Mouse (Mus musculus): ENCODE results near the gene Rasgef1a.

The Rasgef1a gene

GRCm38 (mm10) chr6:118072176-118072575, 60.9 kb downstream of the Rasgef1a start:
- no peak for DNase-seq (ENCODE audit: low spot score in 2 of 2)

DNA sequence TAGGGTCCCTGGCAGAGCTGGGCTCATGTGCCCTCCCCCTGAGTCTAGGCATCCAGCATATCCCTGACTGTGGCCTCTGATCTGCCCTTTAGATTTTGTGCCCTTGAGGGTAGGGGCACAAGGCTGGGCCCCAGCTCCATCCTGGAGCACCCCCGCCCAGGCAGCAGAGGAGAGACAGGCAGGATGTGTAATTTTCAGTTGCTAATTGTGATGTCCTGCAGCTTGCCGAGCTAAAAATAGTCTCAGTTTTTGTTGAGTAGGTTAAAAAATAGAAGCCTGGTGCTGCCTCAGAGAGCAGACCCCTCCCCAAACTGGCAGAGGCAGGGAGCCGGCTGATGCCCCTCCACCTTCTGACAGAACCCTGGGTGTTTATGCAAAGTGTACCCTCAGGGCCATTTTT, 62.9 kb downstream of the Rasgef1a start:
- DNase-seq (ENCODE audit: low spot score in 2 of 2): no peak

DNA sequence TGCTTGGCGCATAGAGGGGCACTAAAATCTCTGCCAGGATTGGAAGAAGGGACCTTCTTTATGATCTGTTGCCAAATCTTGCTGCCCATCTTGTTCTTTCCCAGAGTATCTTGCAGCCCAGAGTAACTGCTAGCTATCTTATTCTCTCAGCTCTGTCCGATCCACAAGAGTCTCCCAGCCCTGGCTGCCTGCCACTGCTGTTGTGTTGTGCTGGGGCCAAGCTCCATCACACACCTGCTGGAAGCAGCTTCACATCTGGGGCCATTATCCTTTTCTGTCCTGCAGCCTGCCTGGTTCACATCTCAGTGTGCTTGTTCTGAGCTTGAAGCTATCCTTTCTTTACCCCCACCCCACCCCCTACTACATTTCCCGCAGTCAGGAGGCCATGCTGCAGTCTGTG, 65.0 kb downstream of the Rasgef1a start:
- peak in 1 of 2 experiments; percentile 13 for DNase-seq (ENCODE audit: low spot score in 2 of 2)

DNA sequence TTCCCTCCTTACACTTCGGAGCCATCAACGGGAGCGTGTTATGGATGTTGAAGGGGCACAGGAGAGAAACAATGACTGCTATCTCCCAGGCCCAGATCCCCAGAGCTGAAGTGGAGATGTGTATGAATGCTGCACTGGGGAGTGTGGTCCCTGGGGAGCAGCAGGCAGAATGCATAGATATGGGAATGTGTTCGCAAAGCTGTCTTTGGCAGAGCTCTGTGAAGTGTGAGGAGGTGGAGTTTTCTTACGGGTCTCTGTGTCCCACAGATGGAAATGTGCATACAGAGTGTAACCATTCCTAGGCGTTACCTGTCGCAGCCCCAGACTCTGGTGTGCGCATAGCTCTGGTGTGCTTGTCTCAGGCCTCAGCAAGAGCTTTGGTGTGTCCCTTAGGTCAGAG, 65.5 kb downstream of the Rasgef1a start:
- DNase-seq (ENCODE audit: low spot score in 2 of 2): peak in 1 of 2 experiments; percentile 5

- DNase-seq (ENCODE audit: low spot score in 2 of 2): peak in 1 of 2 experiments; percentile 5
Observed at GRCm38 (mm10) chr6:118077421-118077820, 66.2 kb downstream of the Rasgef1a start.

DNA sequence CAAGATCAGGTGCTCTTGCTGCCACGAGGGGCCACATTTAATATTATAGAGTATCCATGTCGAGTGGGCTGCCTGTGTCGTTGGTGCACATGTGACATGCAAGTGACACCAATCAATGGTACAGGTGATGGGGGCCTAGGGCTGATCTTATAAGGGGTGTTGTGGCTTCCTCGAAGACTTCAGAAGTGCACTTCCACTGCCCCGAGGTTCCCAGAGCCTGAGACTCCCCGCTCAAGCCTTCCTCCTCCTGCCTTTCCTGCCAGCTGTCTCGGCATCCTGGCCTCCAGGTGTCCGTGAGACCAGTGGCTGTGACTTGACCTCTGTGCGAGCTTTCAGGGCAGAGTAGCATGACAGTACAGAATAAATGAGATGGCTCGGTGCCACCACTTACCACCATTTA, 67.5 kb downstream of the Rasgef1a start:
- DNase-seq (ENCODE audit: low spot score in 2 of 2): no peak

DNA sequence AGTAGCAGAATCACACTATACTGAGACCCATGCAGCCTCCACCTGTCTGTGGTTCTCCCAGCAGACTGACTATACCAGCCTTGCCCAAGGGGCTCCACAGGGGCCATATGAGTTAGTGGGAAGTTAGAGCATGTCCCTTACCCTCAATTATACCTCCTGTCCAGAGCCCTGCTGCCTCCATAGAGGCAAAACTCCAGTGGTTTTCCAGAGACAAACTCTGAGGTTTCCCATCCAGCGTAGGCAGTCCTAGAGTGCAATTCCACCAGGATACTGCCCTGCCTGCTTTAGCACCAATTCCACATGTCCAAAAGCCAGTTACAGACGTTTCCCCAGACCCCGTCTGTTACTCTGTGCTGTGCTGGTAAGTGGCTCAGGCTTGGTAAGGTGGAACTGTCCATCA, 68.1 kb downstream of the Rasgef1a start:
- no peak for DNase-seq (ENCODE audit: low spot score in 2 of 2)

- DNase-seq (ENCODE audit: low spot score in 2 of 2): no peak
Observed at GRCm38 (mm10) chr6:118079762-118080465, 68.7 kb downstream of the Rasgef1a start.

- DNase-seq (ENCODE audit: low spot score in 2 of 2): no peak
Observed at GRCm38 (mm10) chr6:118080711-118081110, 69.5 kb downstream of the Rasgef1a start.

GRCm38 (mm10) chr6:118082384-118082783, 71.1 kb downstream of the Rasgef1a start:
- DNase-seq (ENCODE audit: low spot score in 2 of 2): no peak

- DNase-seq (ENCODE audit: low spot score in 2 of 2): no peak
Observed at GRCm38 (mm10) chr6:118083608-118084007, 72.4 kb downstream of the Rasgef1a start.

DNA sequence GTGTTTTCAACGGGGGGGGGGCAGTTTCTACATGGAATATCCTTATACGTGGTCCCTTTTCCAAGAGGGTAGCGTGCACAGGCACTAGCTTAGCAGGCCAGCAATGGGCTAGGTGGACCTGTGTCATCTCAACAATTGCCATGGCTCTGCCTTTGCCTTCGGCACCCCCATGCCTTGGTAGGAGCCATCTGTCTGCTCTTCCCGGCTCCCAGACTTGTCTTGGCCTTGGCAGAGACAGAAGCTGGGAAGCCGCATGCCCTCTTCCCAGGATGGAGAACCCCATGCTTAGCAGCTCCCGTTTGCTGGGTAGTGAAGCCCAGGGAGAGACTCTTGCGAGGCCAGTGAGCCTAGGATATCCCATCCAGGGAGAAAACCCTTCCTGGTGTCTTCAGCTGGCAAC, 73.4 kb downstream of the Rasgef1a start:
- no peak for DNase-seq (ENCODE audit: low spot score in 2 of 2)

DNA sequence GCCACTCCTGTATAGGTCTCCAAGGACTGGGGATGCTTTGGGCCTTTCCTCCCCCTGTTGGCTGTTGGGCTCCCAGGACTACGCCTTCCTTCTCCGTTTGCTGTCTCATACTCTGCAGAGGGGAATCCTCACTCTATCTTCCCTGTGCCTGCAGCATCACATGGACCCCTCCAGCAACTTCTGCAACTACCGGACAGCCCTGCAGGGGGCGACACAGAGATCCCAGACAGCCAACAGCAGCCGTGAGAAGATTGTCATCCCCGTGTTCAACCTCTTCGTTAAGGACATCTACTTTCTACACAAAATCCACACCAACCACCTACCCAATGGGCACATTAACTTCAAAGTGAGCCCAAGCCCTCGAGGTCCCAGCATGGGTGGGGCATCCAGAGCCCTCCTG, 76.7 kb downstream of the Rasgef1a start:
- DNase-seq (ENCODE audit: low spot score in 2 of 2): peak in 1 of 2 experiments; percentile 12

- peak in 1 of 2 experiments; percentile 4 for DNase-seq (ENCODE audit: low spot score in 2 of 2)
Observed at GRCm38 (mm10) chr6:118088750-118089440, 77.7 kb downstream of the Rasgef1a start.

DNA sequence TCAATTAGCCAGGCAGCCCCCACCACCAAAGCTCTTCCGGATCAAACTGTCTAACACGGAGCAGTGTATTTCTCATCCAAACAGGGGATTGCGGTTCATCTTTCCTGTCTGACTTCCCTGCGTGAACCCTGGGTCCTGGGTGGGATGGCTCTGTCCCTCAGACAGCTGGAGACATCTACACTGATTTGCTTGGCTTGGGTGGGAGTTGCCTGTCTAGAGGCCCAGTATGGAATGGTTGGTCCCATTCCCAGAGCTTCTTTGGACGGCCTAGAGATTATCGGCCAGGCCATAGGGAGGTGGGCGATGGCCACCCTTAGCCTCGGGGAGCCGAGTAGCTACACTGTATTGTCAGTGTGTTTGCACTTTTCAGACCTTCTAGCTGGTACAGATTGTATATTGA, 79.6 kb downstream of the Rasgef1a start:
- peak in 1 of 2 experiments; percentile 3 for DNase-seq (ENCODE audit: low spot score in 2 of 2)

GRCm38 (mm10) chr6:118097765-118098365, 86.6 kb downstream of the Rasgef1a start:
- DNase-seq (ENCODE audit: low spot score in 2 of 2): no peak

DNA sequence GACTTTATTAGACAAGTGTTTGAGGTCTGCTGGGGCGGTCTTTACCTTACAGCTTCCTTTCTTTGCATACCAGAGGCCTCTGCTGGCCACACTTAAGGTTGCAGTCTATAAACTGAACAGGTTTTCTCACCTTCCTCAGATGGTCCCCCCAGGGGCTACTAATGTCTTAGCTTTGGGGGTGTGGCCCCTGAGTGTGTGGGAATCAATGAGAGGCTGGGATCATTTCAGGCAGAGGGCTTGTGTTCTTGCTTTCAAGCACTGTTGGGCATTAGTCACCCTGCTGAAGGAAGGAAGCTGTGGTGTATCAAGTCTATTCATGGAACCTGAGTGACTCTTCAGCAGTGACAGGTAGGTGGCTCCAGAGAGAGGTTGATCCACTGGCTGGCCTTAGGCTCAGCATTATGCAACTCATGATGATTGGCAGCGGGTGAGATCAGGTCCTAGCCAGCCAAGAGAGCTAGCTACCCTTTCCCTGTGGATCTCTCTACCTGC, 88.1 kb downstream of the Rasgef1a start:
- no peak for DNase-seq (ENCODE audit: low spot score in 2 of 2)

- no peak for DNase-seq (ENCODE audit: low spot score in 2 of 2)
Observed at GRCm38 (mm10) chr6:118111810-118112209, 100.6 kb downstream of the Rasgef1a start.

GRCm38 (mm10) chr6:118122767-118123166, 111.5 kb downstream of the Rasgef1a start:
- DNase-seq (ENCODE audit: low spot score in 2 of 2): no peak

DNA sequence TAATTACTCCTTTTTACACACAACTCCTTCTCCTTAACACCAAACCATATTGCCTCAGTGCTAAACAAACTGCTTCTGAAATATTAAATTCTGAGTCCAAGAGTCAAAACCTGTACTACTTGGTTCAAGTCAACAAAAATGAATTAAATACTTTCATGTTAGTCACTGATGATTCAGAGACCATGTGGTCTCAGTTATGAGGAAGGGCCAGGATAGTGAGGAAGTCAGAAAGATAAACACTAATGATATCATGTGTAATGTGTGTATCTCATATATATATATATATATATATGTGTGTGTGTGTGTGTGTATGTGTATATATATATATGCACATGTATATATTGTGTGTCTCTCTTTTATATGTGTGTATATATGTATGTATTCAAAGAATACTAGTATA, 115.3 kb downstream of the Rasgef1a start:
- DNase-seq (ENCODE audit: low spot score in 2 of 2): no peak

- DNase-seq (ENCODE audit: low spot score in 2 of 2): no peak
Observed at GRCm38 (mm10) chr6:118127198-118127597, 116.0 kb downstream of the Rasgef1a start.

DNA sequence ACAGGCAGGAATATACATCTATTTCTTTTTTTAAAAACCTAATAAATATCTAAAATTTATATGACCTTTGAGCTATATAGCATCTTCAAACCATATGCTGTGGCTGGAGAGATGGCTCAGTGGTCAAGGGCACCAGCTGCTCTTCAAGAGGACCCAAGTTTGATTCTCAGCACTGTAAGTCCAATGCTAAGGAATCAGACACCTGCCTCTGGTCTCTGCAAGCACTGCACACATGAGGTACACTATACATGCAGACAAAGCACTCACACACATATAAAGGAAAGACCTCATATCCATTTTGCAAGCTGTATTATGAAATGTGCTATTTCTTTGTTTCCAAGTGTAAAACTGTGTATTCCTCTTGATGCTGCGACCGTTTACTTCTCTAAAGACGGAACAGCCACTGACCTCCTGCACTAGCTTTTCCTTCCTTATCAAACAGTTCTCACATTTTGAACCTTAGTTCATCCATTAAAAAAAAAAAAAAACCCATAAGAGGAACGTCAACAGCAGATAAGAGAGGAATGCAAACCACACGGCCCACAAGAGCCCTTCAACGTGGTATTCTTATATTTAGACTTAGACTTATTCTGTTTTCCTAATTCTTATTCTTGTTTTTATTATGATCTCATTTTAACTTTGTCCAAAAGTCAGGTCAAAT, 116.7 kb downstream of the Rasgef1a start:
- no peak for DNase-seq (ENCODE audit: low spot score in 2 of 2)

All from frontal cortex, postnatal 10 days (tissue).